Mouse (Mus musculus) heart, embryonic 13.5 days (tissue): Measurements from ENCODE around the gene Cdhr3. TPM values are rescaled to one million over a fixed set of nuclear protein-coding genes. Genes with fewer than 3 reads are reported as not detected.
A peak's percentile ranks its signal among the peaks of the same experiment; 100 is the strongest.
"Not testable (repeated sequence)": the region's sequence is repeated elsewhere in the genome, so short reads cannot be mapped to it uniquely, and the experiment has no call there.

ENCODE experiments used
- ATAC-seq: fragments of 200-750 bp; cut with Nextera tagmentation; 2 replicates; pipeline ENCODE4 v1.8.0; 2017; ENCODE audit warnings: moderate TSS enrichment; ENCODE audit not compliant: insufficient number of reproducible peaks, low FRiP score, low TSS enrichment; ENCODE audit errors: extremely low read depth
- H3K27ac ChIP-seq: fragments of 300-500 bp; sonication (generic); replicated peaks from 2 replicates; pipeline ENCODE4 v1.5.1; 2015; ENCODE audit warnings: moderate library complexity, mild to moderate bottlenecking, inconsistent platforms
- H3K27me3 ChIP-seq: fragments of 300-500 bp; sonication (generic); replicated peaks from 2 replicates; pipeline ENCODE4 v1.6.1; 2015; ENCODE audit warnings: mild to moderate bottlenecking, inconsistent platforms
- H3K36me3 ChIP-seq: fragments of 300-500 bp; sonication (generic); 2 replicates; pipeline ENCODE4 v1.6.1; 2015; ENCODE audit warnings: mild to moderate bottlenecking, inconsistent platforms
- H3K4me1 ChIP-seq: fragments of 300-500 bp; sonication (generic); 2 replicates; pipeline ENCODE4 v1.6.1; 2015; ENCODE audit warnings: inconsistent platforms
- H3K4me2 ChIP-seq: fragments of 300-500 bp; sonication (generic); 2 replicates; pipeline ENCODE4 v1.6.1; 2015; ENCODE audit warnings: inconsistent platforms, mild to moderate bottlenecking, moderate library complexity
- H3K4me3 ChIP-seq: fragments of 300-500 bp; sonication (generic); 2 replicates; pipeline ENCODE4 v1.5.1; 2015; ENCODE audit warnings: moderate library complexity, mild to moderate bottlenecking, inconsistent platforms
- H3K9ac ChIP-seq: fragments of 300-500 bp; sonication (generic); 2 replicates; pipeline ENCODE4 v1.6.1; 2015; ENCODE audit warnings: inconsistent platforms, mild to moderate bottlenecking, moderate library complexity
- H3K9me3 ChIP-seq: fragments of 300-500 bp; sonication (generic); 2 replicates; pipeline ENCODE4 v1.6.1; 2016; ENCODE audit warnings: inconsistent platforms
- WGBS: fragments of 180-500 bp; shearing (Covaris S2); methylation state at CpG from one replicate; pipeline ENCODE4 v1.1.7; 2015; ENCODE audit warnings: mixed read lengths; 5-methylcytosine and 5-hydroxymethylcytosine counted together
- polyA plus RNA-seq: library from polyadenylated mRNA; unstranded; fragments of >200 nt; fragmentation: Nextera tagmentation; extraction: Ambion mirVana; gene quantifications from 2 replicates; pipeline ENCODE4 v1.2.1, GENCODE M21; 2015

Cdhr3 gene
- polyA plus RNA-seq, 1 experiment from 2014 or later = 0.17 TPM

DNA sequence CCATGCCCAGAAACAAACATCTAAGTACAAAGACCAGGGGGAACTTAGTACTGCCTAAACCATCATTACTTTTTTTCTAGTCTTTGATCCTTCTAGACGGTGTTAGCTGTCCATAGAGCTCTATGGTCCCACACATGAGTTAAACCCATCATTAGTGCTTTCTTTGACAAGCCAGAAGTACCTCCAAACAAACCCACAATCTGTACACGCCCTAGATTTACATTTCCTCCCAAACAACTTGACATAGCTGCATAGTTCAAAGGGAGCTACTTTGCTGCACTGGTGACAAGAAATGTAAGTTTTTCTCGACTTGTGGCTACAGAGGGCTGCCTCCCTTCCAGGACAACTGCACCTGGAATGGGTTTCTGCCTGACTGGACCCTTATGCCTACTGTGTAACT, 16.4 kb downstream of the Cdhr3 start:
- WGBS = 54% methylated on average over 3 of the region's 3 CpGs
- Histone ChIP-seq H3K27me3 (peaks cover 38% of the 10 kb centered on the region), H3K4me2 (no peak overlapping the region), H3K4me1 (no peaks in the 10 kb centered on the region), H3K4me3 (no peak overlapping the region), H3K9ac (no peak overlapping the region), H3K27ac (no peak overlapping the region), H3K9me3 (no peaks in the 10 kb centered on the region), H3K36me3 (no peaks in the 10 kb centered on the region)
- no peak for ATAC-seq

GRCm38 (mm10) chr12:33071901-33072672, 20.6 kb downstream of the Cdhr3 start:
- no peak overlapping the region for H3K4me3 ChIP-seq
- no peak overlapping the region for H3K9ac ChIP-seq
- peaks cover 15% of the 10 kb centered on the region; the same call in 1 of the 2 replicates for H3K27me3 ChIP-seq
- WGBS = 58% methylated on average over 8 of the region's 8 CpGs
- H3K36me3 ChIP-seq = no peaks in the 10 kb centered on the region
- peaks cover 3% of the 10 kb centered on the region; the same call in 1 of the 2 replicates for H3K4me1 ChIP-seq
- H3K4me2 ChIP-seq = no peak overlapping the region
- no peak for ATAC-seq
- H3K9me3 ChIP-seq = 0 out of 2 replicates have a peak, but pooled peaks cover 3% of the 10 kb centered on the region
- no peak overlapping the region for H3K27ac ChIP-seq

DNA sequence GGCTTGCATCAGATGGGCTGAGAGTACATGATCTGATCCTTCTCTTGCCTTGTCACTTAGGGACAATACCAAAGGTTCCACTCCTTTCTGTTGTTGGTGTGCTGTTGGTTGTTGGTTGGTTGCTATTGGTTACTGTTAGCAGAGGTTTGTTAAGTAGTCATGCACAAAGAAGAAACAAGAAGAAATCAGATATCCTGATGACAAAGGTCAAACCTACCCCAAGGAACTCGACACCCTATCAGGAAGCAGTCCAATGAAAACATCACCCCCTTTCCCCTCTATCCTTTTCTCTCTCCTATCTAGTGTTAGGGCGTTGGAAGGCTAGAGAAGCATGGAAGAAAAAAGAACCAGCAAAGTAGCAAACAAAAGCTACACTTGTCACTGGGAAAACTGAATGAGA, 23.7 kb downstream of the Cdhr3 start:
- 55% methylated on average over 2 of the region's 2 CpGs for WGBS
- no peak for ATAC-seq

DNA sequence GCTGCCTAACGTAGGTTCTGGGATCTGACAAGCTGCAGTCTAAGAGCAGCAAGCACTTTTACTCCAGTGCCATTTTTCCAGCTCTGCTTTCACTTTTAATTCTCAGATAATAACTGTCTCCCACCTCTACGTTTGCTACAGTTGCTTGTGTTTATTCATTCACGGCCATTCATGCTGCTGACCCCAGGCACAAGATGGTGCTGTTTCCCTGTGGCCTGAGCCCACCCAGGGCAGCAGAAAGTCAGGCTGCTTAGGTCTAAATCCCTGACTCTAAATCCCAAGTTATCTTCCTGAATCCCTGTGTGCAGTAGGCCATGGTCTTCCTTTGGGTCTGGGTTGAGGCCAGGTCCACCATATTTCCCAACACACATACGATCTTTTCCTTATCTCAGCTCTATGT, 26.3 kb downstream of the Cdhr3 start:
- 56% methylated on average over 4 of the region's 4 CpGs for WGBS

More for the DNA sequence above, 23.7 kb downstream of the Cdhr3 start:
- no peak overlapping the region for H3K9ac ChIP-seq
- peaks cover 3% of the 10 kb centered on the region; the same call in 1 of the 2 replicates for H3K4me1 ChIP-seq
- H3K9me3 ChIP-seq = 0 out of 2 replicates have a peak, but pooled peaks cover 3% of the 10 kb centered on the region
- no peak overlapping the region for H3K4me3 ChIP-seq
- 0 out of 2 replicates have a peak, but pooled peaks cover 1% of the 10 kb centered on the region for H3K27me3 ChIP-seq
- H3K4me2 ChIP-seq = no peak overlapping the region
- H3K36me3 ChIP-seq = no peaks in the 10 kb centered on the region
- no peak overlapping the region for H3K27ac ChIP-seq

DNA sequence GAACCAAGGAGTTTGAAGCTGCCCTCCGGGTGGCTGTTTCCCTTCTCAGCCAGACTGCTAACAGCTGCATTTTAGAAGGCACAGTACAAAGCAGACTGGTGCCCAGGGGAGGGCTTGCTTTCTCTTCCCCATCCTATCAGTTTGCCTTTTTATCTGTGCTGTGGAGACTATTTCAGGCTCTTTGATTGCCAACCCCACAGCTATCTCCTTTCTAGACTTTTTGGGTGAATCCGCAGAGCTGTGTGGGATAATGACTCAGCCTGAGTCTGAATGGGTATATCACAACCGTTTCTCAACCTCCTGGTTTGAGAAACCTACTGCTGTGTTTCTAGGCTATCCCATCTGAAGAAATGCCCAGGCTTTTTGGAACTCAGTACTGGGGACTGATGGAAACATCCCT, 27.5 kb downstream of the Cdhr3 start:
- Histone ChIP-seq H3K27me3 (no peaks in the 10 kb centered on the region), H3K9ac (no peak overlapping the region), H3K27ac (no peak overlapping the region), H3K36me3 (no peaks in the 10 kb centered on the region), H3K4me2 (no peak overlapping the region), H3K4me1 (peaks cover 18% of the 10 kb centered on the region), H3K9me3 (no peaks in the 10 kb centered on the region), H3K4me3 (no peak overlapping the region)
- ATAC-seq = no peak
- WGBS = 38% methylated on average over 3 of the region's 3 CpGs

More for the DNA sequence above, 26.3 kb downstream of the Cdhr3 start:
- Histone ChIP-seq H3K36me3 (no peaks in the 10 kb centered on the region), H3K27me3 (no peaks in the 10 kb centered on the region), H3K4me2 (no peak overlapping the region), H3K4me1 (peaks cover 16% of the 10 kb centered on the region), H3K9ac (no peak overlapping the region), H3K27ac (no peak overlapping the region), H3K4me3 (no peak overlapping the region), H3K9me3 (0 out of 2 replicates have a peak, but pooled peaks cover 3% of the 10 kb centered on the region)
- no peak for ATAC-seq

DNA sequence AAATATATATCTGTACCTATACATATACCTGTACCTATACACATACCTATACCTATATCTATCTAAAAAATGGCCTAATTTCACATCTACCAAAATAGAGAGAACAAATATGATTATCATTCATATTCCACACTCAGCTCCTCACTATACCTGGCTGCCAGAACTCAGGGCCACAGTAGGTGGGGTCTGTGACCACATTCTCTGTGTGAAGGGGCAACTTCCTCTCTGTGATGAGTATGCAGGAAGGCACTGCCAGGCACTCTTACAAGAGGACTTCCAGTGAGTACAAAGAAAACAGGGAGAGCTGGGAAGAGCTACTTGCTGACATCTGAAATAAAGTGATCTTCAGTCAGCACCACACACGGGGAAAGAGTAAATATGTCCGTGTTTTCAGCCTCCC, 28.4 kb downstream of the Cdhr3 start:
- no peak for ATAC-seq
- no peaks in the 10 kb centered on the region for H3K9me3 ChIP-seq
- H3K4me3 ChIP-seq = no peak overlapping the region
- no peaks in the 10 kb centered on the region for H3K36me3 ChIP-seq
- H3K4me1 ChIP-seq = peaks cover 18% of the 10 kb centered on the region
- H3K4me2 ChIP-seq = no peak overlapping the region
- WGBS = 37% methylated on average over 2 of the region's 2 CpGs
- H3K9ac ChIP-seq = no peak overlapping the region
- no peak overlapping the region for H3K27ac ChIP-seq
- H3K27me3 ChIP-seq = no peaks in the 10 kb centered on the region

DNA sequence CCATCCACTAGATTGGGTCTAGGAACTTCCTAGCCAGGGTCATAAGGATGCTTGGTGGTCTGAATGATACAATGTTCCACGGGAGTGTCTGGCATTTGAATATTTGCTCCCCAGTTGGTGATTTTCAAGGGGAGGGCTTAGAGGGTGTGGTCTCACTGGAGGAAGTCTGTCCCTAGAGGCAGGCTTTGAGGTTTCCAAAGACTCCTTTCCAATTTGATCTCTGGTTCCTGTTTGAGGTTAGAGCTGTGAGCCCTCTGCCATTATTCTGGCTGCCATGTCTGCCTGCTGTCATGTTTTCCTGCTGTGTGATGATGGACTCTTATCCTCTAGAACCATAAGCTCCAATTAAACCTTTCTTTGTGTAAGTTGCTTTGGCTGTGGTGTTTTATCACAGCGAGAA, 29.4 kb downstream of the Cdhr3 start:
- no peak overlapping the region for H3K9ac ChIP-seq
- no peaks in the 10 kb centered on the region for H3K36me3 ChIP-seq
- no peaks in the 10 kb centered on the region for H3K27me3 ChIP-seq
- WGBS = 72% methylated on average over 2 of the region's 2 CpGs
- peaks cover 17% of the 10 kb centered on the region for H3K4me1 ChIP-seq
- H3K4me3 ChIP-seq = no peak overlapping the region
- no peaks in the 10 kb centered on the region for H3K9me3 ChIP-seq
- H3K27ac ChIP-seq = no peak overlapping the region
- no peak for ATAC-seq
- H3K4me2 ChIP-seq = no peak overlapping the region

GRCm38 (mm10) chr12:33062379-33062778, 30.3 kb downstream of the Cdhr3 start:
- H3K27me3 ChIP-seq, H3K9ac ChIP-seq, H3K4me2 ChIP-seq, H3K9me3 ChIP-seq, H3K27ac ChIP-seq, H3K36me3 ChIP-seq, H3K4me3 ChIP-seq, ATAC-seq: not testable (repeated sequence)
- H3K4me1 ChIP-seq = peaks cover 23% of the 10 kb centered on the region
- 38% methylated on average over 2 of the region's 2 CpGs for WGBS

GRCm38 (mm10) chr12:33061651-33062050, 31.0 kb downstream of the Cdhr3 start:
- peak overlapping the region; percentile 6 for H3K4me3 ChIP-seq
- H3K4me2 ChIP-seq = peak overlapping the region; percentile 46
- H3K27me3 ChIP-seq = no peaks in the 10 kb centered on the region
- peaks cover 30% of the 10 kb centered on the region for H3K4me1 ChIP-seq
- H3K27ac ChIP-seq = peak overlapping the region; percentile 68
- H3K9ac ChIP-seq = 0 out of 2 replicates have a peak overlapping the region, but pooled peaks have one; percentile 40
- WGBS = 29% methylated on average over 8 of the region's 8 CpGs
- no peaks in the 10 kb centered on the region for H3K36me3 ChIP-seq
- no peaks in the 10 kb centered on the region for H3K9me3 ChIP-seq
- no peak; the same call in 1 of the 2 replicates for ATAC-seq

- Histone ChIP-seq H3K36me3 (no peaks in the 10 kb centered on the region), H3K4me3 (peak overlapping the region; percentile 42), H3K9ac (peak overlapping the region; percentile 77), H3K27ac (peak overlapping the region; percentile 43), H3K4me1 (peaks cover 27% of the 10 kb centered on the region), H3K4me2 (peak overlapping the region; percentile 72), H3K27me3 (0 out of 2 replicates have a peak, but pooled peaks cover 3% of the 10 kb centered on the region), H3K9me3 (no peaks in the 10 kb centered on the region)
- 13% methylated on average over 19 of the region's 19 CpGs for WGBS
- ATAC-seq = no peak
These were observed 35.2 kb downstream of the Cdhr3 start for GRCm38 (mm10) chr12:33057231-33058048.

DNA sequence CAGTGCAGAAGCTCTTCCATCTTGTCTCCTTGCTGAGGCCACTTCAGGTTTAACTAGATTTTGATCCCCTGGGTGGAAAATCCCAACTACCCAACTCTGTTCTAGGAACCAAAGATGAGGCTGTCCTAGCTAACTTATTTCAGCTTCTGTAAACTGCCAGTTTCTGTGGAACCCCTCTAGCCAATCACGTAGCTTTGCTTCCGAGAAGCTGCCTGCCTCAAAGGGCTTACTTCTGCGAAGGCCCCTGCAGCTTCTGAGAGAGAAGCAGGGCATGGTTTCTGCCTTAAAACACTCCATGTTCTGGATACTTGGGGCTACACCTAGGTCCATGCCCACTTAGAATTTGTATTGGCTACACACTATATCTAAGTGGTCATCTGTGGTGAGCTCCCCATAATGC, 36.1 kb downstream of the Cdhr3 start:
- H3K36me3 ChIP-seq = no peaks in the 10 kb centered on the region
- peak overlapping the region; percentile 72; the same call in 1 of the 2 replicates for H3K4me2 ChIP-seq
- H3K4me1 ChIP-seq = peaks cover 21% of the 10 kb centered on the region
- H3K9ac ChIP-seq = no peak overlapping the region
- 48% methylated on average over 3 of the region's 3 CpGs for WGBS
- H3K27me3 ChIP-seq = 0 out of 2 replicates have a peak, but pooled peaks cover 3% of the 10 kb centered on the region
- no peak overlapping the region for H3K27ac ChIP-seq
- H3K9me3 ChIP-seq = no peaks in the 10 kb centered on the region
- H3K4me3 ChIP-seq = no peak overlapping the region
- ATAC-seq = no peak
